Mouse (Mus musculus): Measurements from ENCODE around the gene Gria2. TPM values are rescaled to one million over a fixed set of nuclear protein-coding genes. Genes with fewer than 3 reads are reported as not detected.

Gene Gria2
- polyA plus RNA-seq, 1 experiment from 2014 or later: 0.95 TPM

GRCm38 (mm10) chr3:80803811-80804210, 1.2 kb upstream of the Gria2 start:
- no peak overlapping the region for H3K4me2 ChIP-seq (ENCODE audit: low read depth, low read length)
- H3K4me3 ChIP-seq (ENCODE audit: low read length): no peak overlapping the region
- no peak for ATAC-seq
- H3K4me1 ChIP-seq (ENCODE audit: control insufficient read depth, insufficient read depth, low read length): peaks cover 14% of the 10 kb centered on the region
- no peaks in the 10 kb centered on the region for H3K36me3 ChIP-seq (ENCODE audit: control insufficient read depth, insufficient read depth, low read length)
- H3K27ac ChIP-seq (ENCODE audit: low read length): no peak overlapping the region
- H3K9ac ChIP-seq (ENCODE audit: low read depth, low read length): no peak overlapping the region
- WGBS: 60% methylated on average over 1 of the region's 1 CpGs
- no peaks in the 10 kb centered on the region for H3K9me3 ChIP-seq (ENCODE audit: control insufficient read depth, low read length)
- peaks cover 20% of the 10 kb centered on the region; the same call in 1 of the 2 replicates for H3K27me3 ChIP-seq (replicated peaks; ENCODE audit: control insufficient read depth, insufficient read depth, low read length)

DNA sequence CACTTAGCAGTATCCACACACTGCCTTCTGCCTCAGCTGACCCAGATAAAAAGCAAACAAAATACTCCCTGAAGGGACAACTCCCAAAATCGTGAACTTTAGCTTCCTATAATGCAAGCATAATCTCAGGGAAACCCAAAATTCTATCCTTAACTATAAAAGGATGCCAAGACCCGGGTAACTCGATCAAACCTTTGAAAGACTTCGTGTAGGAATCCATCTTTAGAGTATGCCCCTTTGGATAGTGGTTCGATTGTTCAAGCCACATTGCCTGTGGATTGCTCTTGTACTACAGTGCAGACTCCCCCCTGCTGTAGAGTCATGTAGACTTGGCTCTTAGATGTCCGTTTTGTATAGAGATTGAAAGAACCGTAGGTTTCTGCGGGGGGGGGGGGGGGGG, 576 bp upstream of the Gria2 start:
- H3K27ac ChIP-seq (ENCODE audit: low read length): no peak overlapping the region
- H3K9ac ChIP-seq (ENCODE audit: low read depth, low read length): no peak overlapping the region
- no peak; the same call in 1 of the 2 replicates for ATAC-seq
- peak overlapping the region; percentile 49; the same call in 1 of the 2 replicates for H3K4me3 ChIP-seq (ENCODE audit: low read length)
- peaks cover 14% of the 10 kb centered on the region for H3K4me1 ChIP-seq (ENCODE audit: control insufficient read depth, insufficient read depth, low read length)
- no peaks in the 10 kb centered on the region for H3K9me3 ChIP-seq (ENCODE audit: control insufficient read depth, low read length)
- 54% methylated on average over 8 of the region's 8 CpGs for WGBS
- no peak overlapping the region for H3K4me2 ChIP-seq (ENCODE audit: low read depth, low read length)
- peaks cover 20% of the 10 kb centered on the region; the same call in 1 of the 2 replicates for H3K27me3 ChIP-seq (replicated peaks; ENCODE audit: control insufficient read depth, insufficient read depth, low read length)
- no peaks in the 10 kb centered on the region for H3K36me3 ChIP-seq (ENCODE audit: control insufficient read depth, insufficient read depth, low read length)

GRCm38 (mm10) chr3:80801827-80802310, 766 bp downstream of the Gria2 start:
- H3K4me2 ChIP-seq (ENCODE audit: low read depth, low read length): no peak overlapping the region
- no peak overlapping the region for H3K4me3 ChIP-seq (ENCODE audit: low read length)

GRCm38 (mm10) chr3:80800995-80801826, 1.4 kb downstream of the Gria2 start:
- 11% methylated on average over 33 of the region's 33 CpGs for WGBS
- Histone ChIP-seq H3K9me3 (ENCODE audit: control insufficient read depth, low read length) (no peaks in the 10 kb centered on the region), H3K36me3 (ENCODE audit: control insufficient read depth, insufficient read depth, low read length) (no peaks in the 10 kb centered on the region), H3K4me3 (ENCODE audit: low read length) (peak overlapping the region; percentile 30), H3K27ac (ENCODE audit: low read length) (no peak overlapping the region), H3K4me1 (ENCODE audit: control insufficient read depth, insufficient read depth, low read length) (peaks cover 14% of the 10 kb centered on the region), H3K27me3 (replicated peaks; ENCODE audit: control insufficient read depth, insufficient read depth, low read length) (peaks cover 20% of the 10 kb centered on the region; the same call in 1 of the 2 replicates), H3K4me2 (ENCODE audit: low read depth, low read length) (peak overlapping the region; percentile 48), H3K9ac (ENCODE audit: low read depth, low read length) (no peak overlapping the region)
- peak; percentile 49; the same call in 1 of the 2 replicates for ATAC-seq

More at GRCm38 (mm10) chr3:80801827-80802310, 766 bp downstream of the Gria2 start:
- Histone ChIP-seq H3K27ac (ENCODE audit: low read length) (no peak overlapping the region), H3K27me3 (replicated peaks; ENCODE audit: control insufficient read depth, insufficient read depth, low read length) (peaks cover 20% of the 10 kb centered on the region; the same call in 1 of the 2 replicates), H3K4me1 (ENCODE audit: control insufficient read depth, insufficient read depth, low read length) (peaks cover 14% of the 10 kb centered on the region), H3K9ac (ENCODE audit: low read depth, low read length) (no peak overlapping the region), H3K36me3 (ENCODE audit: control insufficient read depth, insufficient read depth, low read length) (no peaks in the 10 kb centered on the region), H3K9me3 (ENCODE audit: control insufficient read depth, low read length) (no peaks in the 10 kb centered on the region)
- no peak for ATAC-seq
- 30% methylated on average over 6 of the region's 6 CpGs for WGBS

- Histone ChIP-seq H3K4me1 (ENCODE audit: control insufficient read depth, insufficient read depth, low read length) (peaks cover 14% of the 10 kb centered on the region), H3K4me2 (ENCODE audit: low read depth, low read length) (peak overlapping the region; percentile 48), H3K36me3 (ENCODE audit: control insufficient read depth, insufficient read depth, low read length) (no peaks in the 10 kb centered on the region), H3K27me3 (replicated peaks; ENCODE audit: control insufficient read depth, insufficient read depth, low read length) (peaks cover 20% of the 10 kb centered on the region; the same call in 1 of the 2 replicates), H3K9me3 (ENCODE audit: control insufficient read depth, low read length) (no peaks in the 10 kb centered on the region), H3K27ac (ENCODE audit: low read length) (no peak overlapping the region), H3K9ac (ENCODE audit: low read depth, low read length) (no peak overlapping the region), H3K4me3 (ENCODE audit: low read length) (peak overlapping the region; percentile 30)
- WGBS: 8% methylated on average over 29 of the region's 29 CpGs
- ATAC-seq: no peak
Measured at GRCm38 (mm10) chr3:80800299-80800994, 2.2 kb downstream of the Gria2 start.

DNA sequence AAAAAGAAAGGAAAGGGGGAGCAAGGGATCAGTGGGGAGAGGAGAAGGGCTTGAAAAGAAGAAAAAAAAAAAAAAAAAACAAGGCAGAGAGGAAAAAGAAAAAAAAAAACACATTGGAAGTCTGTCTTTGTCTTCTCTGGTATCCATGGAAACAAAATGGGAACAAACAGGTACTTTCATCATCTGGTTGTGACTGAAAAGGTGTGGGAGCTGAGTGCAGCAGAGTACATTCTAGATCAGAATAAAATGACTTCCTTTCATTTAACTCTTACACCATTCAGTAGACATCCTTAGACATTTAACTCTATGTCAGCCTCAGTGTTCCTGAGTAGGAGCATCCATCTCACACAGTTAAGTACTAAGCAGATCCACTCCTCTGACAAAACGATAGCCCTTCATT, 4.7 kb downstream of the Gria2 start:
- no peak overlapping the region for H3K27ac ChIP-seq (ENCODE audit: low read length)
- ATAC-seq: no peak
- H3K9ac ChIP-seq (ENCODE audit: low read depth, low read length): no peak overlapping the region
- H3K27me3 ChIP-seq (replicated peaks; ENCODE audit: control insufficient read depth, insufficient read depth, low read length): peaks cover 20% of the 10 kb centered on the region; the same call in 1 of the 2 replicates
- peaks cover 14% of the 10 kb centered on the region for H3K4me1 ChIP-seq (ENCODE audit: control insufficient read depth, insufficient read depth, low read length)
- H3K4me3 ChIP-seq (ENCODE audit: low read length): no peak overlapping the region
- no peaks in the 10 kb centered on the region for H3K9me3 ChIP-seq (ENCODE audit: control insufficient read depth, low read length)
- H3K36me3 ChIP-seq (ENCODE audit: control insufficient read depth, insufficient read depth, low read length): no peaks in the 10 kb centered on the region
- no peak overlapping the region for H3K4me2 ChIP-seq (ENCODE audit: low read depth, low read length)
- 67% methylated on average over 1 of the region's 1 CpGs for WGBS

- no peaks in the 10 kb centered on the region for H3K9me3 ChIP-seq (ENCODE audit: control insufficient read depth, low read length)
- H3K4me2 ChIP-seq (ENCODE audit: low read depth, low read length): no peak overlapping the region
- peaks cover 10% of the 10 kb centered on the region for H3K4me1 ChIP-seq (ENCODE audit: control insufficient read depth, insufficient read depth, low read length)
- no peak overlapping the region for H3K9ac ChIP-seq (ENCODE audit: low read depth, low read length)
- H3K36me3 ChIP-seq (ENCODE audit: control insufficient read depth, insufficient read depth, low read length): no peaks in the 10 kb centered on the region
- H3K4me3 ChIP-seq (ENCODE audit: low read length): no peak overlapping the region
- peaks cover 12% of the 10 kb centered on the region; the same call in 1 of the 2 replicates for H3K27me3 ChIP-seq (replicated peaks; ENCODE audit: control insufficient read depth, insufficient read depth, low read length)
- ATAC-seq: no peak
- no peak overlapping the region for H3K27ac ChIP-seq (ENCODE audit: low read length)
Measured at GRCm38 (mm10) chr3:80796764-80797163, 5.9 kb downstream of the Gria2 start.

DNA sequence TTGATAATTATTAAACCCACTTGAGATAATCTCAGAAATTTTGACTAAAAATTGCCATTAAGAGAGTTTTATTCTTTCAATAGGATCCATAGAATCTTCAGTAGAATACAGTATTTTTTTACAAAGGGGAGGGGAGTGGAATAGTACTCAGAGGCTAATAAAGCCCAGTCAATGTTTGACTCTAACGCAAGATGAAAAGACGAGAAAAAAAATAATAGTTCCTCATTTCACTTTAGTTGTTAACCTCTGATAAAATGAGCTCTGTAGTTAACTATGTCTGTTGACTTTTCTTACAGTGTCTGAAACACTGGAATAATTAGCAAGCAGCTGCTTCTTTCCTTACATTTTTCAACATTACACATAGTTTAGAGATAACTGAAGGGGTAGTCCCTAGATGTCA, 7.4 kb downstream of the Gria2 start:
- Histone ChIP-seq H3K27ac (ENCODE audit: low read length) (no peak overlapping the region), H3K4me2 (ENCODE audit: low read depth, low read length) (no peak overlapping the region), H3K4me1 (ENCODE audit: control insufficient read depth, insufficient read depth, low read length) (0 out of 2 replicates have a peak, but pooled peaks cover under 1% of the 10 kb centered on the region), H3K9ac (ENCODE audit: low read depth, low read length) (no peak overlapping the region), H3K4me3 (ENCODE audit: low read length) (no peak overlapping the region), H3K36me3 (ENCODE audit: control insufficient read depth, insufficient read depth, low read length) (no peaks in the 10 kb centered on the region), H3K9me3 (ENCODE audit: control insufficient read depth, low read length) (no peaks in the 10 kb centered on the region), H3K27me3 (replicated peaks; ENCODE audit: control insufficient read depth, insufficient read depth, low read length) (0 out of 2 replicates have a peak, but pooled peaks cover 3% of the 10 kb centered on the region)
- 64% methylated on average over 2 of the region's 2 CpGs for WGBS
- ATAC-seq: peak; percentile 62

- Histone ChIP-seq H3K4me1 (ENCODE audit: control insufficient read depth, insufficient read depth, low read length) (no peaks in the 10 kb centered on the region), H3K4me3 (ENCODE audit: low read length) (no peak overlapping the region), H3K4me2 (ENCODE audit: low read depth, low read length) (no peak overlapping the region), H3K9ac (ENCODE audit: low read depth, low read length) (no peak overlapping the region), H3K36me3 (ENCODE audit: control insufficient read depth, insufficient read depth, low read length) (no peaks in the 10 kb centered on the region), H3K27me3 (replicated peaks; ENCODE audit: control insufficient read depth, insufficient read depth, low read length) (no peaks in the 10 kb centered on the region), H3K27ac (ENCODE audit: low read length) (no peak overlapping the region), H3K9me3 (ENCODE audit: control insufficient read depth, low read length) (no peaks in the 10 kb centered on the region)
- 63% methylated on average over 3 of the region's 3 CpGs for WGBS
- ATAC-seq: peak; percentile 90
Measured at GRCm38 (mm10) chr3:80787116-80787744, 15.4 kb downstream of the Gria2 start.

Data from intestine, embryonic 16.5 days (tissue).